Mouse (Mus musculus) ES-E14 (cell line): ENCODE results near the gene Gm17655. TPM values are rescaled to one million over a fixed set of nuclear protein-coding genes. Genes with fewer than 3 reads are reported as not detected.

Experiments
- DNase-seq: peaks from one replicate; pipeline ENCODE4 v3.0.0-alpha.2; 2013; ENCODE audit warnings: low read depth, low spot score
- H3K27ac ChIP-seq: 2 replicates; pipeline ENCODE4 v1.5.1; 2012; ENCODE audit warnings: low read depth, mild to moderate bottlenecking, low read length, moderate library complexity, mixed read lengths; ENCODE audit not compliant: poor library complexity, insufficient read depth, severe bottlenecking
- H3K36me3 ChIP-seq: 2 replicates; pipeline ENCODE4 v1.6.1; 2012; ENCODE audit warnings: mild to moderate bottlenecking, low read length, moderate library complexity, mixed read lengths; ENCODE audit not compliant: control insufficient read depth, poor library complexity, insufficient read depth, severe bottlenecking
- H3K4me1 ChIP-seq, 2 experiments: fragments of 150-350 bp in 1 of 2; sonication (generic) in 1 of 2; 2 replicates each; pipeline ENCODE4 v1.6.1; 2012; ENCODE audit warnings: low read length in 2 of 2, mild to moderate bottlenecking in 1 of 2, mixed read lengths in 1 of 2; ENCODE audit not compliant: control insufficient read depth in 2 of 2, insufficient read depth in 2 of 2, poor library complexity in 1 of 2
- H3K4me3 ChIP-seq, 2 experiments: fragments of 150-350 bp in 1 of 2; sonication (generic) in 1 of 2; 2 replicates each; pipeline ENCODE4 v1.5.1; 2012; ENCODE audit warnings: low read length in 2 of 2, low read depth in 1 of 2, mild to moderate bottlenecking in 1 of 2, mixed read lengths in 1 of 2; ENCODE audit not compliant: insufficient read depth in 1 of 2, poor library complexity in 1 of 2, severe bottlenecking in 1 of 2
- H3K9ac ChIP-seq: 2 replicates; pipeline ENCODE4 v1.6.1; 2012; ENCODE audit warnings: low read depth, mild to moderate bottlenecking, low read length, mixed read lengths; ENCODE audit not compliant: poor library complexity, insufficient read depth, severe bottlenecking
- H3K9me3 ChIP-seq: fragments of 150-350 bp; sonication (generic); 2 replicates; pipeline ENCODE4 v1.6.1; 2012; ENCODE audit warnings: low read depth, mild to moderate bottlenecking, low read length; ENCODE audit not compliant: control insufficient read depth, insufficient read depth
- CHD2 ChIP-seq: IDR thresholded peaks from 2 replicates; pipeline ENCODE4 v1.6.1; 2014; ENCODE audit warnings: mild to moderate bottlenecking, low read depth, low read length, inconsistent platforms
- HCFC1 ChIP-seq: IDR thresholded peaks from 2 replicates; pipeline ENCODE4 v1.6.1; 2012; ENCODE audit warnings: low read length, inconsistent platforms, borderline replicate concordance; ENCODE audit not compliant: insufficient read depth
- MAFK ChIP-seq: IDR thresholded peaks from 2 replicates; pipeline ENCODE4 v1.6.1; 2014; ENCODE audit warnings: mild to moderate bottlenecking, low read depth, low read length, inconsistent platforms; ENCODE audit not compliant: insufficient read depth
- ZC3H11A ChIP-seq: IDR thresholded peaks from 2 replicates; pipeline ENCODE4 v1.6.1; 2012; ENCODE audit warnings: low read depth, mild to moderate bottlenecking, inconsistent platforms, low read length, borderline replicate concordance
- ZNF384 ChIP-seq: IDR thresholded peaks from 2 replicates; pipeline ENCODE4 v1.6.1; 2012; ENCODE audit warnings: low read depth, low read length, inconsistent platforms
- in situ Hi-C, 2 experiments: fragments of 600-800 bp; cut with MboI; formaldehyde crosslinking; loops; one replicate each; pipeline ENCODE4 v1.15.1; 2025; ENCODE audit warnings: low sequenced_read_pairs in 2 of 2, inconsistent platforms in 1 of 2; ENCODE audit not compliant: unreplicated experiment in 2 of 2
- total RNA-seq: library from RNA; depleted of rRNA; stranded (reverse); fragments of 300-350 nt; gene quantifications from 2 replicates; pipeline ENCODE4 v1.2.3, GENCODE M21; 2012

Gene Gm17655
- total RNA-seq, 1 experiment: 8.6 TPM

GRCm38 (mm10) chr5:110102853-110103625 lies 30.7 kb upstream of the Gm17655 start:
- no peak overlapping the region for H3K4me3 ChIP-seq
- in situ Hi-C loops: no loop called here
- TF ChIP-seq CHD2: no peak
- no peak for TF ChIP-seq HCFC1
- no peak for TF ChIP-seq ZNF384
- TF ChIP-seq MAFK: no peak
- TF ChIP-seq ZC3H11A: no peak

GRCm38 (mm10) chr5:110102429-110102828 lies 30.1 kb upstream of the Gm17655 start:
- Histone ChIP-seq H3K9me3 (no peaks in the 10 kb centered on the region), H3K4me1 (peaks cover 7 to 63% of the 10 kb centered on the region in 2 experiments), H3K9ac (no peak overlapping the region), H3K27ac (no peak overlapping the region), H3K4me3 (no peak overlapping the region), H3K36me3 (peaks cover 48% of the 10 kb centered on the region)
- DNase-seq: no peak
- no peak for TF ChIP-seq ZC3H11A
- no peak for TF ChIP-seq HCFC1
- no peak for TF ChIP-seq CHD2
- TF ChIP-seq MAFK: no peak
- TF ChIP-seq ZNF384: no peak
- in situ Hi-C loops: no loop called here

More at GRCm38 (mm10) chr5:110102853-110103625, 30.7 kb upstream of the Gm17655 start:
- no peak overlapping the region for H3K27ac ChIP-seq
- no peaks in the 10 kb centered on the region for H3K9me3 ChIP-seq
- DNase-seq: no peak
- H3K36me3 ChIP-seq: peaks cover 48% of the 10 kb centered on the region
- no peak overlapping the region for H3K9ac ChIP-seq
- H3K4me1 ChIP-seq: peaks cover 5 to 62% of the 10 kb centered on the region in 2 experiments

GRCm38 (mm10) chr5:110101716-110102347 lies 29.5 kb upstream of the Gm17655 start:
- H3K4me3 ChIP-seq: peak overlapping the region; percentile 61 to 63
- peak overlapping the region; percentile 12; the same call in 1 of the 2 replicates for H3K9ac ChIP-seq
- peaks cover 9 to 64% of the 10 kb centered on the region in 2 experiments for H3K4me1 ChIP-seq
- in situ Hi-C loops: no loop called here
- TF ChIP-seq ZC3H11A: no peak
- no peak for TF ChIP-seq MAFK
- TF ChIP-seq HCFC1: no peak
- no peak for TF ChIP-seq CHD2
- TF ChIP-seq ZNF384: no peak
- no peak overlapping the region for H3K27ac ChIP-seq
- no peaks in the 10 kb centered on the region for H3K9me3 ChIP-seq
- DNase-seq: no peak
- H3K36me3 ChIP-seq: peaks cover 47% of the 10 kb centered on the region

- Histone ChIP-seq H3K4me1 (peaks cover 9 to 57% of the 10 kb centered on the region in 2 experiments), H3K9ac (no peak overlapping the region; the same call in 1 of the 2 replicates), H3K27ac (peak overlapping the region; percentile 73), H3K36me3 (peaks cover 39% of the 10 kb centered on the region), H3K9me3 (no peaks in the 10 kb centered on the region), H3K4me3 (peak overlapping the region; percentile 61 to 63)
- in situ Hi-C loops: no loop called here
- no peak for DNase-seq
- no peak for TF ChIP-seq MAFK
- no peak for TF ChIP-seq ZNF384
- no peak for TF ChIP-seq HCFC1
- TF ChIP-seq ZC3H11A: no peak
- TF ChIP-seq CHD2: no peak
Measured at GRCm38 (mm10) chr5:110100921-110101631, 28.8 kb upstream of the Gm17655 start.
